14 mouse cellular contexts compared by ENCODE assay signal in the genomic region with DNA sequence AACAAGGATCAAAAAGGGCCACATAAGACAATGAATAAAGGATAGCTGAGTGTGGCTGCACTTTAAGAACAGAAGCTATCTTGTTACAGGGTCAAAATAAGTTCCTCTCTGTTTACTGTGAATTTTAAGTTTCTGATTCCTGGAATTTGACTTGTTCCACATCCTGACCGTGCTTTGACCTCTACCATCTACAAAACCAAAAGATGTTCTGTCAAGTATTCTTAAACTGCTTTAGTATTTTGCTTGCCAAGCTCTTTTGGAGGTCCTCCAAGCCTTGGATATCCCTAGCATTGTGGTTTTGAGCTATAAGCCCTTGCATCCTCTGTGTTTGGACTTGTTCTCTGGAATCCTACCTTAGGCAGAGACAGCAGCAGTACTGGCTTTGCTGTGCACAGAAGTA. TPM values are rescaled to one million over a fixed set of nuclear protein-coding genes. Genes with fewer than 3 reads are reported as not detected.
DNase-seq lines count a peak whose midpoint lies in the region; ATAC-seq and TF ChIP-seq lines count a peak whose summit lies in the region.
"Had no signal": no experiment of that assay in that cellular context is flagged by ENCODE, and none has a peak within 500 bp of the region (broad histone marks: within the 10 kb centered on the region; RNA-seq: fewer than 3 reads in every experiment).

No protein-coding gene starts in this region.

- intact Hi-C loops in gastrocnemius, adult 2 months (cut with DNase I) = no loop called here

- H3K4me2 ChIP-seq in heart, embryonic 11.5 days = no peak overlapping the region
- H3K4me2 ChIP-seq in forebrain, embryonic 16.5 days (ENCODE audit: low read length) = no peak overlapping the region
- H3K4me2 ChIP-seq: hindbrain, embryonic 13.5 days had no signal

- TF ChIP-seq CTCF in gastrocnemius, adult 2 months (IDR thresholded peaks at IDR 0.05) = no peak

- no peak for ATAC-seq in heart, embryonic 11.5 days (replicated peaks; ENCODE audit: insufficient number of reproducible peaks, low FRiP score, low TSS enrichment)
- ATAC-seq in forebrain, embryonic 16.5 days = no peak

- H3K27me3 ChIP-seq in heart, embryonic 11.5 days (ENCODE audit: control insufficient read depth, insufficient read depth, low read length) = no peaks in the 10 kb centered on the region
- H3K27me3 ChIP-seq in forebrain, embryonic 16.5 days (replicated peaks; ENCODE audit: control insufficient read depth, insufficient read depth, low read length) = no peaks in the 10 kb centered on the region
- H3K27me3 ChIP-seq: hindbrain, embryonic 13.5 days had no signal

- no peak overlapping the region for H3K27ac ChIP-seq in heart, embryonic 11.5 days (ENCODE audit: low read depth, low read length)
- H3K27ac ChIP-seq in gastrocnemius, adult 2 months = peak overlapping the region; percentile 62
- H3K27ac ChIP-seq in forebrain, embryonic 16.5 days (ENCODE audit: low read length) = no peak overlapping the region
- H3K27ac ChIP-seq: hindbrain, embryonic 13.5 days had no signal

- H3K4me1 ChIP-seq in heart, embryonic 11.5 days (ENCODE audit: control insufficient read depth, insufficient read depth, low read length) = no peaks in the 10 kb centered on the region
- no peaks in the 10 kb centered on the region for H3K4me1 ChIP-seq in forebrain, embryonic 16.5 days (replicated peaks; ENCODE audit: control insufficient read depth, insufficient read depth, low read length)
- H3K4me1 ChIP-seq: hindbrain, embryonic 13.5 days had no signal

- H3K4me3 ChIP-seq in heart, embryonic 11.5 days (ENCODE audit: low read depth, low read length) = no peak overlapping the region
- H3K4me3 ChIP-seq in gastrocnemius, adult 2 months = no peak overlapping the region
- H3K4me3 ChIP-seq in forebrain, embryonic 16.5 days (replicated peaks; ENCODE audit: low read length) = no peak overlapping the region
- H3K4me3 ChIP-seq: hindbrain, embryonic 13.5 days had no signal

- no peaks in the 10 kb centered on the region for H3K36me3 ChIP-seq in heart, embryonic 11.5 days (ENCODE audit: control insufficient read depth, insufficient read depth, low read length)
- H3K36me3 ChIP-seq in forebrain, embryonic 16.5 days (ENCODE audit: control insufficient read depth, insufficient read depth) = no peaks in the 10 kb centered on the region
- H3K36me3 ChIP-seq: hindbrain, embryonic 13.5 days had no signal

- DNase-seq in heart, adult 9 months (ENCODE audit: low spot score in 2 of 2) = peak; percentile 55 to 73
- DNase-seq in 3T3-L1 (ENCODE audit: low read depth, low spot score) = peak; percentile 95
- peak; percentile 19 for DNase-seq in gastrocnemius, adult 2 months
- peak; percentile 77 for DNase-seq in kidney, postnatal 14 days
- DNase-seq in cerebellum, postnatal 14 days = no peak
- DNase-seq in frontal cortex, postnatal 10 days (ENCODE audit: low spot score in 2 of 2) = no peak
- DNase-seq: cerebellum, postnatal 10 days; right cerebral cortex, postnatal 25 days; thymus, postnatal 36 days had no signal

- 0 out of 2 replicates have a peak, but pooled peaks cover 2% of the 10 kb centered on the region for H3K9me3 ChIP-seq in heart, embryonic 11.5 days (replicated peaks; ENCODE audit: control insufficient read depth, low read length)
- no peaks in the 10 kb centered on the region; the same call in 1 of the 2 replicates for H3K9me3 ChIP-seq in forebrain, embryonic 16.5 days (ENCODE audit: control insufficient read depth, low read length)

- H3K9ac ChIP-seq in heart, embryonic 11.5 days (ENCODE audit: low read depth, low read length) = no peak overlapping the region
- H3K9ac ChIP-seq in forebrain, embryonic 16.5 days (replicated peaks; ENCODE audit: low read depth, low read length) = no peak overlapping the region
- H3K9ac ChIP-seq: hindbrain, embryonic 13.5 days had no signal

- 80% methylated on average over 1 of the region's 1 CpGs for WGBS in heart, embryonic 11.5 days (ENCODE audit: insufficient replicate concordance)
- 79% methylated on average over 1 of the region's 1 CpGs for WGBS in forebrain, embryonic 16.5 days

RNA-seq across cellular contexts. Expression of gene Gimap3, which starts 14.5 kb away (rescaled TPM):
- polyA plus RNA-seq in heart, embryonic 11.5 days (2014; fragmentation: Nextera tagmentation; extraction: Ambion mirVana) = not detected in 2 replicates
- total RNA-seq in gastrocnemius, adult 2 months (2021) = not detected
- polyA plus RNA-seq in forebrain, embryonic 16.5 days (2015; fragmentation: Nextera tagmentation; extraction: Ambion mirVana) = not detected in 2 replicates
- total RNA-seq: left cerebral cortex, adult 8-10 months had no signal
- polyA plus RNA-seq: forebrain, embryonic 11.5 days; hindbrain, embryonic 13.5 days had no signal

RNA-seq across cellular contexts. Expression of gene Gimap5, which starts 39.2 kb away (rescaled TPM):
- polyA plus RNA-seq in heart, embryonic 11.5 days (2014; fragmentation: Nextera tagmentation; extraction: Ambion mirVana) = 5.3 and 5.9 TPM in 2 replicates
- 1 to 10 TPM; 1.5 to 1.6 TPM for total RNA-seq in gastrocnemius, adult 2 months (2021)
- polyA plus RNA-seq in forebrain, embryonic 16.5 days (2015; fragmentation: Nextera tagmentation; extraction: Ambion mirVana) = 0.77 and 1.4 TPM in 2 replicates

RNA-seq across cellular contexts. Expression of gene Gimap1, which starts 46.3 kb away (rescaled TPM):
- polyA plus RNA-seq in heart, embryonic 11.5 days (2014; fragmentation: Nextera tagmentation; extraction: Ambion mirVana) = 17.6 and 22.5 TPM in 2 replicates
- 1 to 10 TPM; 2.2 to 2.3 TPM for total RNA-seq in gastrocnemius, adult 2 months (2021)
- polyA plus RNA-seq in forebrain, embryonic 16.5 days (2015; fragmentation: Nextera tagmentation; extraction: Ambion mirVana) = 4.0 and 5.5 TPM in 2 replicates

RNA-seq across cellular contexts. Expression of gene Tmem176a, which starts 55.5 kb away (rescaled TPM):
- 104 and 108 TPM in 2 replicates for polyA plus RNA-seq in heart, embryonic 11.5 days (2014; fragmentation: Nextera tagmentation; extraction: Ambion mirVana)
- total RNA-seq in gastrocnemius, adult 2 months (2021) = 1 to 10 TPM; 3.4 to 5.3 TPM
- polyA plus RNA-seq in forebrain, embryonic 16.5 days (2015; fragmentation: Nextera tagmentation; extraction: Ambion mirVana) = 10.2 and 10.5 TPM in 2 replicates

RNA-seq across cellular contexts. Expression of gene Tmem176b, which starts 56.1 kb away (rescaled TPM):
- polyA plus RNA-seq in heart, embryonic 11.5 days (2014; fragmentation: Nextera tagmentation; extraction: Ambion mirVana) = 219 and 237 TPM in 2 replicates
- total RNA-seq in gastrocnemius, adult 2 months (2021) = 10 to 100 TPM; 11.4 to 12.9 TPM
- polyA plus RNA-seq in forebrain, embryonic 16.5 days (2015; fragmentation: Nextera tagmentation; extraction: Ambion mirVana) = 73.2 and 80.9 TPM in 2 replicates

Comparison
In these comparisons a context has a peak if more than half of its experiments do, and no peak if none do; other contexts are left out.
1. DNase-seq: peak in heart, adult 9 months (2 of 2), 3T3-L1 (single experiment), gastrocnemius, adult 2 months (single experiment) and kidney, postnatal 14 days (single experiment); none in cerebellum, postnatal 14 days (0 of 2) and frontal cortex, postnatal 10 days (0 of 2).